Mouse (Mus musculus) spleen, adult 12 weeks (tissue): ENCODE measurements around the gene Unc79.

ENCODE experiments used
- DNase-seq: peaks from one replicate; pipeline ENCODE4 v3.0.0; 2022; ENCODE audit warnings: low spot score

Unc79 gene

DNA sequence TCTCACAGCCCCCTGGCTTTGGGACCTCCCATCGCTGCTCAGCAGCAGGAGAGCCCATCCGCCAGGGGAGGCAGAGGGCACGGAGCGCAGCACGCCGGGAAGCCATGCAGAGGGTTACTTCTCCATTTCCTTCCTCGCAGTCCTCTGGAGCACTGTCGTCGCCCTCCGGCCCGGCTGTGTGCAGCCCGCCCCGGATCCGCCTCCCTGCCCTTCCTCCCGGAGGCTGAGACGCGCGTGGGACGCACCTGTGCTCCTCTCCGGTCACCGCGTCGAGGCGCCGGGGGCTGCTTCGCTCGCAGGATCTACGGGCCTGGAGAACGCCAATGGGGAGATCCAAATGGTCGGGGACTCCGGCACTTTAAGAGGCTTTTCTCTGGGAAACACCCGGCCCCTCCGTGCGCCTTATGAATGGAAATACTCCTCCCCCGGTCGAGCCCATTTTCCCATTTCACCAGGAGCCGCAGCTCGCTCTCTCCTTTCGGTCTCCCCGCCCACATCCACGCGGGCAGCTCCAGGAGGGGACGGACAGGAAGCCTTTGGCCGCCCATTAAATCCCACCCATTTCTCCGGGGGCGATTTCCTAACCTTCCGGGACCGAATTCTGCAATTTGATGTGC, at the start of gene Unc79:
Gene Unc79 (plus strand): TSS at position 82 of the 617 bp plus-strand sequence.
- no peak for DNase-seq

DNA sequence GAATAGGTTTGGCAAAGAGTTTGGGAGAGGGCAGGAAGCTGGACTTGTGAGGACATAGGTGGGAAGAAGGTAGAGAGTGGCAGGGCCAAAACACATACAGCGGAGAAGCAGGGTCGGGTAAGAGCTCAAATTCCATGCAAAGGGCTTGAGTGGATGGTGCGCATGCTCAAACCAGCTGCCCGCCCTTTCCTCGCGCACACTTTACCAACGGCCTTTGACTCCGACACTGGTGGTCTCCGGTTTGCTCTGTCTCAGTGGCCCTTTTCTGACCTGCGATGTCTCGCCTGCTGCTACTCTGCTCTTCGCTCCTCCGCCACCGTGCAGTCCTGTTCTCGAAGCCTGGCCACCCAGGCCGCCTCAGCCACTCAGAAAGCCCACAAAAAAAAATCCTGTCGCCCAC, 49.6 kb upstream of the Unc79 start, which contains the start of gene Cox8c:
Gene Cox8c (plus strand): TSS at position 226 of the 400 bp plus-strand sequence.
- DNase-seq = no peak

DNA sequence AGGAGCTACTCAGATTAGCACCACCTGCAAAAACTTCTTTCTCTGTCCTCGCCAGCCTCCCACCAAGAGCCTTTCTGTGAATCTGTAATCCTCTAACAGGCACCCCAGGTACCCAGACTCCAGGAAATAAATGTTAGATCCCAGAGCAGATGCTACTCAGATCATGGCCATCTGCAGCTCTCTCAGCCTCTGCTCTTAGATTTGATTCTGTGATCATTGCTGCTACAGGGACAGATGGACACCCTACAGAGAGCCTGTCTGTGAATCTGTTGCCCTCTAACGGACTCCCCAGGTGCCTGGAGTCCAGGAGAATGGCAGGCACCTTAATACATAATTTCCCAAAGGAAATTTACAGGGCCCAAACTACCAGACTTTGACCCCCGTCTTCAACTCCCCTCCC, 40.5 kb upstream of the Unc79 start:
- no peak for DNase-seq

DNA sequence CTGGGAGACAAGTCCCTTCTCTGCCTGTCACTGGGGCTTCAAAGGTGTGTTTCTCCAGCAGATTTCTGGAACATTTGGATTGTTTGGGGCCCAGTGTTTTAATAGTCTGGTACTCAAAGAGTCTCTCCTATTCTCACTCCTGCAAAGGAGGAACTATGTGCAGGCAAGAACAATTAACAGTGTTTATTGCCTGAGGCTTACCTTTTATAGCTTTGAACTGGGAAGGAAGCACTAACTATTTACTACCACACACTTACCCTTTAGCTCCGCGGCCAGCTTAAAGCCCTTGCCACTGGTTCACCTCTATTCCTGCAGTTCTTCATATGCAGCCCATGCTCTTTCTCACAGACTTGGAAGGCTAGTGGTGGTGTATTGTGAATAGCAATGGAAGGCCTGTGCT, 32.6 kb upstream of the Unc79 start:
- no peak for DNase-seq

DNA sequence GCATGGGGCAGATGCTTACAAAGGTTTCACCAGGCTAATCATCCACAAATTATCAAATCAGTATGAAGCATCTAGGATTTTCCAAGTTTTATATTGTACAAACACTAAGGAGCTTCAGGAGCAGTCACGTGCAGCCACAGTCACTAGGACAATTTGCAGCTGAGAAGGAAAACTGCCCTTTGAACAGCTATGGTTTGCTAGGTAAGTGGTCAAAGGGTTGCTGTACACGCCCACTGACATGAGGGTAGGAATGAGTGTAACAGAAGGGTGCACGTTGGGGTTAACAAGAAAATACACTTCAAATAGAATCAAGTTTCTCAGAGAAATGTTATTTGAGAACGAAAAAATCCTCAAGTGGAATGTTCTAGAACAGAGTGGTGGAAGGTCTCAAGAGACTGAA, 18.9 kb upstream of the Unc79 start:
- DNase-seq = no peak

DNA sequence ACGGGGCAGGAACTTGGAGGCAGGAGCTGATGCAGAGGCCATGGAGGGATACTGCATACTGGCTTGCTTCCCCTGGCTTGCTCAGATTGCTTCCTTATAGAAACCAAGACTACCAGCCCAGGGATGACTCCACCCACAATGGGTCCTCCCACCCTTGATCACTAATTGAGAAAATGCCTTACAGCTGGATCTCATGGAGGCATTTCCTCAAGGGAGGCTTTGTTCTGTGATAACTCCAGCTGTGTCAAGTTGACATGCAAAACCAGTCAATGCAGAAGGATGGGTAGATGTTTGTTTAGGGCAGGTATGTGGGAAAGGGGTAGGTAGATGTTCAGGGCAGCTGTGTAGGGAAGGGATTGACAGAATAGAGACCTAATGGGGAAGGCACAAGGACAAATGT, 18.3 kb upstream of the Unc79 start:
- DNase-seq = no peak

DNA sequence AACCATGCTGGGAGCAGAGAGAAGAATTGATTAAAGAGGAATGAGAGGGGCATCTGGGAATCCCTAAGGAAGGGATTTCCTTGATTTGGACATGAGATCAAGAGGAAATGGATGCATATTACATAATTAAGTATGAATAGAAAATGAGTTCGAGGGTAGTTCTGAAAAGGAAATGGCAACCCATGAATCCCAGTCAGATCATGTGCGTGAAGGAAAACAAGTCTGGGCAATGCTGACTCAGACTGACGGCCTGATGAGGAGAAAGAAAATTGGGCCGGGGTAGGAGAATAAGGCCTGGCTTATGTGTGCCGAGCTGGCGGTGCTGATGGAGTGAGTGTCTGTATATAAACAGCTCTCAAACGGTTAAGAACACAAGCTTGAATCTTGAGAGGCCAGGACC, 17.9 kb upstream of the Unc79 start:
- no peak for DNase-seq

DNA sequence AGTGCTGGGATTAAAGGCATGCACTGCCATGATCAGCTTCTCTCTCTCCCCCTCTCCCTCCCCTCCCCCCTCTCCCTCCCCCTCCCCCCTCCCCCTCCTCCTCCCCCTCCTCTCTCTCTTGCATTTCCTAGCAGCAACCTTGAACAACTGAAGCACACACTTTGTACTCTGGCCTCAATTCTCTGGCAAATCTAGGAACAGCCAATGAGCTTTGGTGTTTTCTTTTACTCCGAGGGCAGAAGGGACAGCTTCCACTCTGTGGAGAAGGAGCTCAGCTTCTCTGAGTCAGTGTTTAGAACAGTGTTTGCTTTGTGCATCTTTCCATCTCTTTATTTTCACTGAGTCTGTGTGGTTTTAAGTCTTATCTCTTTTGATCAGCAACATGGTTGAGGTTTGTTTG, 12.8 kb upstream of the Unc79 start:
- no peak for DNase-seq

DNA sequence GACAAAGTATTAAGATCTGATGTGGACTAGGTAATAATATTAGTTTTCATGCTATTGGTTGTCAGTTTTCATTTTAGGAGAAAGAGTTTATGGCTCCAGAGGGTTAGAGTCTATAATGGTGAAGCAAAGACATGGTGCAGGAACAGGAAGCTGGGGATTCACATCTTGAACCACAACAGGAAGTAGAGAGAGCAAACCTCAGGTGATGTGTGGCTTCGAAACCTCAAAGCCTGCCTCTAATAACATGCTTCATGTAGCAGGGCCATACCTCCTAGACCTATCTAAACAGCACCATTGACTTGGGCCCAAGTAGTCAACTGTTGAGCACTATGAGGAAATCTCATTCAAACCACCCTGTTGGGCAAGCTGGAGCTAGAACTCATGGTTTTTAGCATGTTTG, 3.1 kb upstream of the Unc79 start:
- no peak for DNase-seq

DNA sequence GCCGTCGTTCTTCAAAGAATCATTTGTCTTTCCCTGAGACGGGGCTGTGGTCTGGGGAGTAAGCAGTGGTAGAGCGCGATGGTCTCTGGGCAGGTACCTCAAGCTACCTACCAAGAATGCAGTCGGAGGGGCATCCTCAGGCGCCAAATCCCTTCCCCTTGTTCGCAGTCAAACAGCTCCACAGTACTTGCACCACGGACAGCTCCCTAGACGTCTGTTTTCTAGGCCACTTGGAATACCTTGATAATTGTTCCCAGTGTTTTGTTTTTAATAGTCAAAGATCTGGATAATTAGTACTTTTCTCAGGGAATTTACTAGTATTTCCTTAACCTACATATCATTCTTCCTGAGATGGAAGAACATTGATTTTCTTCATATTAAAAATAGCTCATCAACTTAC, 833 bp upstream of the Unc79 start:
- DNase-seq = no peak

DNA sequence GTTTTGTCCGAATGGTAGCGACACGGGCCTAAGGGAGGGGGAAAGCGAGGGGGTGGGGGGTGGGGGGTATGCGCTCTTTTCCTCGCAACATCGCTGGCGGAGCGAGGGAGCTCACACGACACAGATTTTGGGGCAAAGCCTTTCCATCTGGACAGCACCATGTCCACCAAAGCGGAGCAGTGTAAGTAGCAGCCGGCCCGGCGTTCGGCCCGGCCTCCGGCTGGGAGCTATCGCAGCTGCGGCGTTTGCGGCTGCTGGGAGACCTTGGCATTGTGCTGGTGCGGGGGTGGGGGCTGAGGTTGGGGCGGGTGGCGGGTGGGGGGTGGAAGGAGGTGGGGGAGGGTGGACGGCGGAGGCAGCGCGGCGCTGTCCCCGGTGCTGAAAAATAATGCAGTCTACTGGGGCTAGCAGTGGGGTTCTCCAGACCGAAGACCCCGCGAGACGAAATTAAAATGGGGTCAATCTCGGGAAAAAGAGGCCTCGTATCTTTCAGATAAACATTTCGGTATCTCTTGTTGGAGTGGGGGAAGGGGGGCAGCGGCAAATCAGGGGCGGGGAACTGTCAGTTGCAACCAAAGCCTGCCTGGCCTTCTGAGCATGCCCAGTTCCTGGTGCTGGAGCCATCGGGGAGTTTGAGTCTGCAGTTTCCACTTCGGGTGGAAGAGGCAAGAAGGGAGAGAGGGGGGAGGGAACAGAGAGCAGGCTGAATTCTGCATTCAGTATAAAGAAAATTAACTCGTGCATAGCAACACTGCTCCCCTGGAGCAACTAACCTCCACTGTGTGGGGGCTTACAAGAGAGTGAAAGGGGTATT, 943 bp downstream of the Unc79 start:
- no peak for DNase-seq

DNA sequence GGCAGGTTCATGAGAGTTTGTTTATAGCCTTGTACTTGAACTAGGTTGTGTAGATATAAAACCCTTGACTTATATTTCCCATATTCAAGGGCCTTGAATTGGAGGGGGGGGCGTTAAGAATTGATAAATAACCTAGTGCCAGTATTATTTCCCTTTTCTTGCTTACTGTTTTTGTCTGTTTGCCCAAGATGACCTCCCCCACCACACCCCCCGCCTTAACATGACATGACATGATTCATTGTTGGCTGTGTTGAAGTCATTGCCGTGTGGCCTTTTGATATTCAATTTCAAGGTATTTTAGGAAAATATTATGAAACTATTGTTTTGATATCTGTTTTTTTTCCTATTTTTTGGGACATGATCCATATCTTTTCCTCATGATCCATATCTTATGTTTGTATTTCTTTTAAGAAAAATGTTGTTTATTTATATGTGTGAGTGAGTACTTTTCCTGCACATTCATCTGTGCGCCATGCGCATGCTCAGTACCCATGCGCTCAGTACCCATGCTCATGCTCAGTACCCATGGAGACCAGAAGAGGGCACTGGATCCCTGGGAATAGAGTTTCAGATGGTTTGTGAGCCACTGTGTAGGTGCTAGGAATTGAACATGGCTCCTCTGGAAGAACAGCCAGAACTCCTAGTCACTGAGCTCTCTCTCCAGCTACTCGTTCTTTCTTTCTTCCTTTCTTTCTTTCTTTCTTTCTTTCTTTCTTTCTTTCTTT, 11.6 kb downstream of the Unc79 start:
- DNase-seq = no peak

DNA sequence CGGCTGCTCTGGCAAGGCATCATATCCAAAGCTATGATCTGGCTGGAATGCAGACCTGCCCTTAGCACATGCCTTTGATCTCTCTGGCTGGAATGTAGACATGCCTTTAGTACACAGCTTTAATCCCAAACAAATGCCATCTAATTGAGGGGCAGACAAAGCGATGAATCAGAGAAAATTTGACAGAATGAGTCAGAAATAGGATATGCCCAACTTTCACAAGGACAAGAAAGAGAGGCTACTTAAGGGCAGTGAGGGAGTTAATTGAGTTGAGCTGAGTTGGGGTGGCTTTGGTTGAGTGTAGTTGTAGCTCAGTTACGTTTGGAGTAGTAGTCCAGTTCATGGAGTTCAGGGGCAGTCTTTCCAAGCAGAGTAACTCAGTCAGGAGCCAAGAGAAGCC, 12.4 kb downstream of the Unc79 start:
- no peak for DNase-seq

DNA sequence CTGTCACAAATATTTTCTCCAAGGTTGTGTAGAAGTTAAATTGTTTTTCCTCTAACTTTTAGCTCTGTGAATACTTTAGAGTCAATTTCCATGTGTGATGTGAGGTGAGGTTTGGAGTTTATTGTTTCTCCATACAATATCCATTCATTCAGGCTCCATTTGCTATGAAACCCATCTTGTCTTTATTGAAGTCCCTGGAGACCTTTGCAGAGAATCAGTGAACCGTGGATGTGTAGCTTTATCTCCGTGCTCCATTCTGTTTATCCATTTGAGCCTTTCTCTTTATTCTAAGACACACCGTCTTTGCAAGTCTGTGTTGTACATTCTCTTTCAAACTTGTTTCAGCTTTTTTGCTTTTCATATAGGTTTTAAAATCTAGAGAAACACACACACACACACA, 15.8 kb downstream of the Unc79 start:
- DNase-seq = no peak

DNA sequence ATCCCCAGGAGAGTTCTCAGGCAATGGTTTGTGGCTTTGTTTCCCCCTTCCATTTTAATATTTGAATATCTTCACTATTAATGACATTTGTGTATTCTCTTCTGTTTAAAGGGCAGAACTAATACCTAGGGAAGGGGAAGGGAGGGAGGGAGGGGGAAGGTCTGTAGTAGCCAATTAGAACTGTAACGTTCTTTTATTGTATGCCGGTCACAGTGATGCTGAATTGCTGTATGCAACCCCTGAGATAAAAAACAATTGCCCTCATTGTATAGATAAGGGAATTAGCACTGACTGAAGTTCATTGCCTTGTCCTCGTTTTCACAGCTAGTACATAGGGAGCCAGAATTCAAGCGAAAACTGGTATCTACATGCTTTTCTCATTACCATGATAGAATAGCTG, 31.9 kb downstream of the Unc79 start:
- no peak for DNase-seq

DNA sequence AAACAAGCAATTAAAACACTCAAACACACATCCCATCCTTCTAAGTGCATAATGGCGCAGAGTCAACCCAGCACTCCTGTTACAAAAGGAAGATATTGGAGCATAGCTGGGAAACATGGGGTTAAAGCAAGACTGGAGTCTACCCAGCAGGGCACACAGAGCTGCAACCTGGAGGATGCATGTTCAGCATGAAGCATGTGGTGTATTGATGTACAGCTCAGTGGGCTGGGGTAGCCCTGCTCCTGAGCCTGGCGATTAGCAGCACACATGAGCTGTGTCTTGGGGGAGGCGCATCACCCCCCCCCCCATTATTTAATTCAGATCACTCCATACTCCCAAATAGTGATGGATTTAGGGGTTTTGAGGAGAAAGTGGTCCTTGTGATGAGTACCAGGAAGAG, 32.9 kb downstream of the Unc79 start:
- DNase-seq = no peak

DNA sequence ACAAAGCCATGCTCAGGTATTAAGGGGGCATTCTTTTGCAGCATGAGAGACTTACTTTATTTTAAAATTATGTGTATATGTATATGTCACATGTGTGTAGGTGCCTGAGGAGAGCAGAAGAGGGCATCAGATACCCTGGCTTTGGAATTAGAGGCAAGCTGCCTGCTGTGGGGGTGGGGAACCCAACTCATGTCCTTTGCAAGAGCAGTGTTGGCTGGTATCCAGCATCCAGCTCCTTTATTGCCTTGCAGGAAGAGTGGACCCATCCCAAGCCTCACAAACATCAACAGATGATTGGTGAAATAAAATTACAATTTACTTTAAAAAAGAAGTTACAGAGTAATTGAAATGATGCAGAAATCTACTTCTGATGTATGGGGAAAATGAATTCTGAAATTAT, 36.7 kb downstream of the Unc79 start:
- DNase-seq = no peak

DNA sequence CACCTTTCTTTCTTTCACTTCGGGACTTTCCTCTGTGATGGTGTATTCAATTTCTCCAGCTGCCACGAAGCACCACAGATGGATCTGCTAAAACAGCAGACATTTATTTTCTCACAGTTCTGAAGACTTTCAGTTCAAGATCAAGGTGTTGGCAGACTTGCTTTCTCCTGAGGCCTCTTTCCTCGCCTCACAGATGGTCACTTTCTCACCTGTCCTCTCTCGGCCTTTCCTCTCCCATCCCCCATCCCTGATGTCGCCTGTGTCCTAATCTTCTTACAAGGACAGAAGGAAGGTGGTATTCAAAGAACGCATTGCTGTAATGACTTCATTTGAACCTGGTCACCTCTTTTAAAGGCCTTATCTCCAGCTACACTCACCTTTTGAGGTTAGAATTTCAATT, 39.1 kb downstream of the Unc79 start:
- DNase-seq = no peak

DNA sequence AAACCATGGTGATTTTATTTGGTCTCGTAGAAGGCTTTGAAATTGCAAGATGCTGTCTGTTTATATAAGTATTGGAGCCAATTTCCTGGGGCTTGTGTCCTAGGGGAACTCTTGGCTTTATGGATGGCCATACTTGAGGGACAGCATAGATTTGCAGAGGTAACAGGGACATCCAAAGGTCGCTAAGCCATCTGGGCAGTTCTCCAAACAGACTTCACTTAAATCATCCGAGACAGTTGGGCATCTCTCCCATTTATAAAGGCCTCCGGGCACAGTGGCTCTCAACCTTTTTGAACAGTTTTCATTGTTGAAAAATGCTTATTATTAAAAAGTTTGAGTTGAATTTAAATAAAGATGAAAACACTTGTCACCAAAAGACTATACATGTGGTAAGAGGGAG, 59.8 kb downstream of the Unc79 start:
- no peak for DNase-seq

DNA sequence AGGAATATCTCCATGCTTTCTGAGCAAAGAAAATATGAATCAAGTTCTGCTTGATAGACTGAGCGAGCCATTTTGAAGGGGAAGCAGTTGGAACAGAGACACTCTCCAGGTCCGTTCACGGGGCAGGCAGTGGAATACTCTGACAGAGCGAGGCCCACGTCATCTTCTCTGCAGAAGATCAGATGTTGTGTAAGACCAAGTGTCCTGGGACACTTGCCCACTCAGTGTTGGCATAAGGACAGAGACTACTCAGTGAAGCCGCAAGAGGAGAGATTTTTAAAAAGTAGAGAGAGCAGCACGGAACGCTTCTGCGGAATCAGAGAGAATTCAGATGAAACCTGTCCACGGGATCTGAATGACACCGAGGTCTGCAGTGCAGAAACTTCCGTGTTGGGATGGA, 69.5 kb downstream of the Unc79 start:
- no peak for DNase-seq

DNA sequence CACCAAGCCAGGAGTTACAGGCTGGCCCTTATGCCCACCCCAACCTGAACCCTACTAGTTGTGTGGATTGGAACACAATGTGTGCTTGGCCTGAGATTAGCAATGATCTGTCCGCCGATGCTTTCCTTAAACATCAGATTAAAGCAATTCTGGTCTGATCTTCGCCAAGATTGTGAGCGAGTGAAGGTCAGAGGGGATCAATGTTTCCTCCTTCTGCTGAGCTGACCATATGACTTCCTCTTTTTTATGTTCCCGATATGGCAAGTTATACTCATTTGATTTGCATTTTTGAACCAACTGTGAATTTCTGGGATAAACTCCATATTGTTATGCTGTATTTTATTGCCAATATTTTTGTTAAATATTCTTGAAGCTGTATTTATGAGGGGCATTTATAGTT, 88.0 kb downstream of the Unc79 start:
- no peak for DNase-seq

DNA sequence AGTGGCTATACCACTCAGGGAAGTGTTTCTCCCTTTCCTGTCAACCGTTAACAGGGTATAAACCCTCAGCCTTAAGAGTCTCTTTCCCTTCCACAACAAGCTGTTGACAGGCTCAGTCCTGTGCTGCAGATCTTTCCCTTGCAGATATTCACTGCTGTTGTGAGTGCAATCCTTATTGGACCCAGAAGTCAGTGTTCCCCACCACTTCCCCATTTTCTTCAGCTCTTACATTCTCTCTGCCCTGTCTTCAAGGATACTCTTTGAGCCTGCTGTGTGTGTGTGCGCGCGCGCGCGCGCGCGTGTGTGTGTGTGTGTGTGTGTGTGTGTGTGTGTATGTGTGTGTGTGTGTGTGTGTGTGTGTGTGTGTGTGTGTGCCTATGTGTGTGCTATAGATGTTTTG, 90.7 kb downstream of the Unc79 start:
- DNase-seq = no peak

DNA sequence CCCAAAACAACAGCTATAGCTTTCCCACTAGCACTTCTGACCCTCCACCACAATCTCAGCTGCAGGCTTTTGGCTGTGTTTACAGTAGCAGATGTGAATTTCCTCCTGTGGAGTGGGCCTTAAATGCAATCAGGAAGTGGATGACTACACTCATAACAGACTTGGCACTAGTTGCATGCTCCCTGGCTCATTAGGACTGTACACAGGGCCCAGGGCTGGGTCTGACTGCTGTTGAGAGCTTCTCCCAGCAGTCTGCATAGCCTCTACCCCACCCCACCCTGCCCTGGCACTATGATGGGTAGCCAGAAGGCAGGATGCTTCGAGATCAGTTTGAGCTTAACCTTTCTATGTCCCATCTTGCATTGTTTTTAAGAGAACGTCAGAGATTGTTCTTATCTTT, 91.5 kb downstream of the Unc79 start:
- DNase-seq = no peak
